Mouse (Mus musculus) gastrocnemius, adult 18-20 months (tissue): ENCODE measurements at regions not wholly inside any gene's neighbourhood (a gene's known extent, or its start where the extent isn't known, plus 50 kb on each side); places are given as distances from the start of the nearest gene placed in this dataset.

Source experiments
- DNase-seq: peaks from one replicate; pipeline ENCODE4 v3.0.0; 2021; ENCODE audit warnings: low spot score

GRCm38 (mm10) chr16:9113801-9114200 is 283.9 kb downstream of the 1810013L24Rik start:
- DNase-seq: no peak

GRCm38 (mm10) chr16:9115548-9115947 is 285.6 kb downstream of the 1810013L24Rik start:
- DNase-seq: no peak

- DNase-seq: no peak
Measured at GRCm38 (mm10) chr16:9121581-9121980, 291.7 kb downstream of the 1810013L24Rik start.

GRCm38 (mm10) chr16:9132113-9132512 is 302.2 kb downstream of the 1810013L24Rik start:
- DNase-seq: no peak

GRCm38 (mm10) chr16:9132778-9133177 is 302.9 kb downstream of the 1810013L24Rik start:
- no peak for DNase-seq

GRCm38 (mm10) chr16:9135377-9135776 is 305.5 kb downstream of the 1810013L24Rik start:
- no peak for DNase-seq

GRCm38 (mm10) chr16:9138552-9139224 is 308.8 kb downstream of the 1810013L24Rik start:
- DNase-seq: no peak

- DNase-seq: no peak
Measured at GRCm38 (mm10) chr16:9139405-9139804, 309.5 kb downstream of the 1810013L24Rik start.

GRCm38 (mm10) chr16:9149209-9150135 is 319.6 kb downstream of the 1810013L24Rik start:
- DNase-seq: no peak

GRCm38 (mm10) chr16:9151936-9152335 is 322.0 kb downstream of the 1810013L24Rik start:
- no peak for DNase-seq

- no peak for DNase-seq
Measured at GRCm38 (mm10) chr16:9153501-9153900, 323.6 kb downstream of the 1810013L24Rik start.

- DNase-seq: no peak
Measured at GRCm38 (mm10) chr16:9165763-9166310, 335.9 kb downstream of the 1810013L24Rik start.

- no peak for DNase-seq
Measured at GRCm38 (mm10) chr16:9176402-9176801, 346.5 kb downstream of the 1810013L24Rik start.

- no peak for DNase-seq
Measured at GRCm38 (mm10) chr16:9195821-9196220, 365.9 kb downstream of the 1810013L24Rik start.

GRCm38 (mm10) chr16:9198903-9199532 is 369.1 kb downstream of the 1810013L24Rik start:
- DNase-seq: no peak

- DNase-seq: no peak
Measured at GRCm38 (mm10) chr16:9208602-9209001, 378.7 kb downstream of the 1810013L24Rik start.

- DNase-seq: no peak
Measured at GRCm38 (mm10) chr16:9211485-9211884, 381.6 kb downstream of the 1810013L24Rik start.

- no peak for DNase-seq
Measured at GRCm38 (mm10) chr16:9215131-9215530, 385.2 kb downstream of the 1810013L24Rik start.

GRCm38 (mm10) chr16:9217361-9217760 is 387.5 kb downstream of the 1810013L24Rik start:
- no peak for DNase-seq

GRCm38 (mm10) chr16:9230178-9230577 is 400.3 kb downstream of the 1810013L24Rik start:
- DNase-seq: no peak

GRCm38 (mm10) chr16:9242099-9242498 is 412.2 kb downstream of the 1810013L24Rik start:
- DNase-seq: no peak

- no peak for DNase-seq
Measured at GRCm38 (mm10) chr16:9247198-9247597, 417.3 kb downstream of the 1810013L24Rik start.
